Mouse (Mus musculus): ENCODE results near the gene Man1c1. TPM values are rescaled to one million over a fixed set of nuclear protein-coding genes. Genes with fewer than 3 reads are reported as not detected.

Gene Man1c1
- polyA plus RNA-seq, 1 experiment from 2014 or later = 1.3 TPM

GRCm38 (mm10) chr4:134594731-134595439 is 109.2 kb downstream of the Man1c1 start:
- Histone ChIP-seq H3K4me3 (ENCODE audit: low read length) (no peak overlapping the region), H3K4me2 (ENCODE audit: low read depth, low read length) (no peak overlapping the region), H3K4me1 (ENCODE audit: control insufficient read depth, insufficient read depth, low read length) (peaks cover 6% of the 10 kb centered on the region), H3K36me3 (ENCODE audit: control insufficient read depth, insufficient read depth, low read length) (no peaks in the 10 kb centered on the region), H3K27me3 (replicated peaks; ENCODE audit: control insufficient read depth, insufficient read depth, low read length) (no peaks in the 10 kb centered on the region), H3K9me3 (ENCODE audit: control insufficient read depth, low read length) (no peaks in the 10 kb centered on the region), H3K27ac (ENCODE audit: low read length) (no peak overlapping the region), H3K9ac (ENCODE audit: low read depth, low read length) (no peak overlapping the region)
- no peak for ATAC-seq
- WGBS = 89% methylated on average over 10 of the region's 10 CpGs

- H3K36me3 ChIP-seq (ENCODE audit: control insufficient read depth, insufficient read depth, low read length) = no peaks in the 10 kb centered on the region
- no peak overlapping the region for H3K4me3 ChIP-seq (ENCODE audit: low read length)
- peaks cover 10% of the 10 kb centered on the region for H3K4me1 ChIP-seq (ENCODE audit: control insufficient read depth, insufficient read depth, low read length)
- no peak overlapping the region for H3K27ac ChIP-seq (ENCODE audit: low read length)
- H3K4me2 ChIP-seq (ENCODE audit: low read depth, low read length) = no peak overlapping the region
- no peaks in the 10 kb centered on the region for H3K27me3 ChIP-seq (replicated peaks; ENCODE audit: control insufficient read depth, insufficient read depth, low read length)
- H3K9me3 ChIP-seq (ENCODE audit: control insufficient read depth, low read length) = no peaks in the 10 kb centered on the region
- 49% methylated on average over 4 of the region's 4 CpGs for WGBS
- H3K9ac ChIP-seq (ENCODE audit: low read depth, low read length) = no peak overlapping the region
- no peak for ATAC-seq
Observed at GRCm38 (mm10) chr4:134592442-134592841, 111.6 kb downstream of the Man1c1 start.

- no peak overlapping the region for H3K27ac ChIP-seq (ENCODE audit: low read length)
- no peaks in the 10 kb centered on the region for H3K36me3 ChIP-seq (ENCODE audit: control insufficient read depth, insufficient read depth, low read length)
- 48% methylated on average over 11 of the region's 11 CpGs for WGBS
- H3K4me1 ChIP-seq (ENCODE audit: control insufficient read depth, insufficient read depth, low read length) = peaks cover 10% of the 10 kb centered on the region
- H3K4me2 ChIP-seq (ENCODE audit: low read depth, low read length) = no peak overlapping the region
- no peaks in the 10 kb centered on the region for H3K27me3 ChIP-seq (replicated peaks; ENCODE audit: control insufficient read depth, insufficient read depth, low read length)
- H3K4me3 ChIP-seq (ENCODE audit: low read length) = no peak overlapping the region
- 0 out of 2 replicates have a peak, but pooled peaks have one; percentile 31 for ATAC-seq
- no peaks in the 10 kb centered on the region for H3K9me3 ChIP-seq (ENCODE audit: control insufficient read depth, low read length)
- H3K9ac ChIP-seq (ENCODE audit: low read depth, low read length) = no peak overlapping the region
Observed at GRCm38 (mm10) chr4:134591506-134592061, 112.5 kb downstream of the Man1c1 start.

GRCm38 (mm10) chr4:134590227-134590926 is 113.7 kb downstream of the Man1c1 start:
- no peak overlapping the region for H3K27ac ChIP-seq (ENCODE audit: low read length)
- 86% methylated on average over 10 of the region's 10 CpGs for WGBS
- no peak overlapping the region for H3K9ac ChIP-seq (ENCODE audit: low read depth, low read length)
- ATAC-seq = no peak
- H3K4me2 ChIP-seq (ENCODE audit: low read depth, low read length) = no peak overlapping the region
- no peaks in the 10 kb centered on the region for H3K36me3 ChIP-seq (ENCODE audit: control insufficient read depth, insufficient read depth, low read length)
- no peaks in the 10 kb centered on the region for H3K27me3 ChIP-seq (replicated peaks; ENCODE audit: control insufficient read depth, insufficient read depth, low read length)
- H3K9me3 ChIP-seq (ENCODE audit: control insufficient read depth, low read length) = no peaks in the 10 kb centered on the region
- H3K4me1 ChIP-seq (ENCODE audit: control insufficient read depth, insufficient read depth, low read length) = peaks cover 10% of the 10 kb centered on the region
- no peak overlapping the region for H3K4me3 ChIP-seq (ENCODE audit: low read length)

DNA sequence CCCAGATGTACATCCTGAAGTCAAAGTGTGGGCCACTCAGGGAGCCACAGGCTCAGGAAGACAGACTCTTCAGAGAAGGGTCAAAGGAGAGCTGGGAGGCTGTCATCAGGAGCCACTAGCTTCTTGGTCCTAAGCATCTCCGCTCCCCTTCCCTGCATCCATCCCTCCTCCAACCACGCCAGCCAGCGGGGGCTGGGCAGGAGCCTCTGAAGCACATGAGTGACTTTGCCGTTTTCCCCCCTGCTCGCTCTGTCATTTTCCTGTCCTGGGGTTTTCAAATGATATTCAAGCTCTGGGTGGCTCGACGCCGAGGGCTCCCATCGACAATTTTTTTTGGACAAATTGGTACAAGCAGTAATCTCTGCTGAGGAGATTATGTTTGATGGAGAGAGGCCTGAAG is 114.3 kb downstream of the Man1c1 start:
- Histone ChIP-seq H3K9ac (ENCODE audit: low read depth, low read length) (no peak overlapping the region), H3K36me3 (ENCODE audit: control insufficient read depth, insufficient read depth, low read length) (no peaks in the 10 kb centered on the region), H3K4me2 (ENCODE audit: low read depth, low read length) (no peak overlapping the region), H3K27ac (ENCODE audit: low read length) (no peak overlapping the region), H3K4me3 (ENCODE audit: low read length) (no peak overlapping the region), H3K27me3 (replicated peaks; ENCODE audit: control insufficient read depth, insufficient read depth, low read length) (no peaks in the 10 kb centered on the region), H3K4me1 (ENCODE audit: control insufficient read depth, insufficient read depth, low read length) (peaks cover 10% of the 10 kb centered on the region), H3K9me3 (ENCODE audit: control insufficient read depth, low read length) (no peaks in the 10 kb centered on the region)
- 82% methylated on average over 9 of the region's 9 CpGs for WGBS
- ATAC-seq = no peak

- Histone ChIP-seq H3K4me1 (ENCODE audit: control insufficient read depth, insufficient read depth, low read length) (peaks cover 10% of the 10 kb centered on the region), H3K9me3 (ENCODE audit: control insufficient read depth, low read length) (no peaks in the 10 kb centered on the region), H3K4me2 (ENCODE audit: low read depth, low read length) (no peak overlapping the region), H3K36me3 (ENCODE audit: control insufficient read depth, insufficient read depth, low read length) (no peaks in the 10 kb centered on the region), H3K4me3 (ENCODE audit: low read length) (no peak overlapping the region), H3K9ac (ENCODE audit: low read depth, low read length) (no peak overlapping the region), H3K27ac (ENCODE audit: low read length) (no peak overlapping the region), H3K27me3 (replicated peaks; ENCODE audit: control insufficient read depth, insufficient read depth, low read length) (no peaks in the 10 kb centered on the region)
- WGBS = 79% methylated on average over 5 of the region's 5 CpGs
- no peak for ATAC-seq
Observed at GRCm38 (mm10) chr4:134588951-134589350, 115.1 kb downstream of the Man1c1 start.

DNA sequence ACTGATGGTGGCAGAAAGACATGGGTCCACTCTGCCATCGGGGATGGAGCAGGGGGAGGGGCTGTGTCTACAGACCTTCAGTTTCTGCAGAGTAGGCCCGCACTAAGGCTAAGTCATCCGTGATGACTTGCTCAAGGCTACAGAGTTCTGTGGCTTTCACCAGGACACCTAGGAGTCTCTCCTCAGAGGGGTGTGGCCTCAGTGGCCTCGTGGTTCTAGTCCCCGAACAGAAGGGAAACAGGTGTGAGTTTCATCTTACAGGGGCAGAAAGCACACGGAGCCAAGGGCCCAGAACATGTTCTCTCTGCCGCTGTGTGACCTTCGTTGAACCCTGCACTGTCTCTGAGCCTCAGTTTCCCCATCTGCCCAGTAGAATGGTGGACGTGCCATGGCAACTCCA is 115.8 kb downstream of the Man1c1 start:
- no peak for ATAC-seq

GRCm38 (mm10) chr4:134587636-134588197 is 116.4 kb downstream of the Man1c1 start:
- H3K27me3 ChIP-seq (replicated peaks; ENCODE audit: control insufficient read depth, insufficient read depth, low read length) = no peaks in the 10 kb centered on the region
- no peak overlapping the region for H3K9ac ChIP-seq (ENCODE audit: low read depth, low read length)
- WGBS = 43% methylated on average over 11 of the region's 11 CpGs
- no peak overlapping the region for H3K4me2 ChIP-seq (ENCODE audit: low read depth, low read length)
- ATAC-seq = 0 out of 2 replicates have a peak, but pooled peaks have one; percentile 23
- H3K4me1 ChIP-seq (ENCODE audit: control insufficient read depth, insufficient read depth, low read length) = peaks cover 10% of the 10 kb centered on the region
- no peak overlapping the region for H3K27ac ChIP-seq (ENCODE audit: low read length)
- no peaks in the 10 kb centered on the region for H3K36me3 ChIP-seq (ENCODE audit: control insufficient read depth, insufficient read depth, low read length)
- H3K9me3 ChIP-seq (ENCODE audit: control insufficient read depth, low read length) = no peaks in the 10 kb centered on the region
- no peak overlapping the region for H3K4me3 ChIP-seq (ENCODE audit: low read length)

More for the DNA sequence above, 115.8 kb downstream of the Man1c1 start:
- Histone ChIP-seq H3K4me2 (ENCODE audit: low read depth, low read length) (no peak overlapping the region), H3K9ac (ENCODE audit: low read depth, low read length) (no peak overlapping the region), H3K9me3 (ENCODE audit: control insufficient read depth, low read length) (no peaks in the 10 kb centered on the region), H3K4me3 (ENCODE audit: low read length) (no peak overlapping the region), H3K36me3 (ENCODE audit: control insufficient read depth, insufficient read depth, low read length) (no peaks in the 10 kb centered on the region), H3K27ac (ENCODE audit: low read length) (no peak overlapping the region), H3K4me1 (ENCODE audit: control insufficient read depth, insufficient read depth, low read length) (peaks cover 10% of the 10 kb centered on the region), H3K27me3 (replicated peaks; ENCODE audit: control insufficient read depth, insufficient read depth, low read length) (no peaks in the 10 kb centered on the region)
- 91% methylated on average over 9 of the region's 9 CpGs for WGBS

DNA sequence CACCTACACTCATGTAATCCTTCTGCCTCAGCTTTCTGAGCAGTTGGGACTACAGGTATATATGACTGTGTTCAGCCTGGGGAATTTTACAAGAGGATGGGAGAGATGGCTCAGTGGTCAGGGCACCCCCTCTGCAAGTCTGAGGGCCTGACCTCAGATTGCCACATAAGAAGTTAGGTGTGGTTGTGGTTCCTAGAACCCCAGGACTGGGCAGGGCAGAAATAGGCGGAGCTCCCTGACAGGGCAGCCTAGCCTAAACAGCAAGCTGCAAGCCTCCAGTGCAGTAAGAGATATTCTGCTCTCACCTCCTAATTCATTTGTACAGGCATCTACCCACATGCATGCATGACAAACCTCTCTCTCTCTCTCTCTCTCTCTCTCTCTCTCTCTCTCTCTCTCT is 117.5 kb downstream of the Man1c1 start:
- no peak overlapping the region for H3K27ac ChIP-seq (ENCODE audit: low read length)
- H3K9ac ChIP-seq (ENCODE audit: low read depth, low read length) = no peak overlapping the region
- no peak overlapping the region for H3K4me2 ChIP-seq (ENCODE audit: low read depth, low read length)
- ATAC-seq = no peak
- H3K4me3 ChIP-seq (ENCODE audit: low read length) = no peak overlapping the region
- no peaks in the 10 kb centered on the region for H3K27me3 ChIP-seq (replicated peaks; ENCODE audit: control insufficient read depth, insufficient read depth, low read length)
- no peaks in the 10 kb centered on the region for H3K9me3 ChIP-seq (ENCODE audit: control insufficient read depth, low read length)
- H3K4me1 ChIP-seq (ENCODE audit: control insufficient read depth, insufficient read depth, low read length) = peaks cover 8% of the 10 kb centered on the region
- WGBS = 67% methylated on average over 1 of the region's 1 CpGs
- no peaks in the 10 kb centered on the region for H3K36me3 ChIP-seq (ENCODE audit: control insufficient read depth, insufficient read depth, low read length)
